Mouse (Mus musculus) lung, postnatal 0 days (tissue): Measurements from ENCODE around the gene Pea15a.

Experiments
- CTCF ChIP-seq: IDR thresholded peaks from 2 replicates; pipeline ENCODE4 v1.5.1; 2016; ENCODE audit warnings: antibody characterized with exemption, mild to moderate bottlenecking
- EP300 ChIP-seq: IDR thresholded peaks from 2 replicates; pipeline ENCODE4 v1.6.1; 2016; ENCODE audit warnings: antibody characterized with exemption, mild to moderate bottlenecking, control low read depth

GRCm38 (mm10) chr1:172173181-172173580 lies 33.4 kb downstream of the Pea15a start:
- TF ChIP-seq EP300 (no peak), CTCF (no peak)
